Mouse (Mus musculus) MEL-GATA-1-ER (cell line): Measurements from ENCODE around the gene Cct2.
A peak's percentile ranks its signal among the peaks of the same experiment; 100 is the strongest.
"Not testable (repeated sequence)": the region's sequence is repeated elsewhere in the genome, so short reads cannot be mapped to it uniquely, and the experiment has no call there.

Experiments
- DNase-seq: peaks from one replicate; pipeline ENCODE4 v3.0.0-alpha.2; 2012; ENCODE audit warnings: low read depth; ENCODE audit errors: extremely low read depth

Gene Cct2

DNA sequence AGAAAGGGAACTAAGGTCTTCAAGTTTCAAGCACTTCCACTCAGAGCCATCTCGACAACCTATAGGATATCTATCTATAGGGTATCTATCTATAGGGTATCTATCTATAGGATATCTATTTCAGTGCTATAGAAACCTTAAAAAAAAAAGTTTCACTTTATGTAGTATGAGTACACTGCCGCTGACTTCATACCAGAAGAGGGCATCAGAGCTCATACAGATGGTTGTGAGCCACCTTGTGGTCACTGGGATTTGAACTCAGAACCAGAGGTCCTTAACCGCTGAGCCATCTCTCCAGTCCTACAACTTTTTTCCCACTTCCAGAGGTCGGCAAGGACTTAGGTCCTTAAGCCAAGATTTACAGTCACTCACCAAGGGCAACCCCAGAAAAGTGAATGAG lies 7.9 kb downstream of the Cct2 start:
- DNase-seq, result no peak

DNA sequence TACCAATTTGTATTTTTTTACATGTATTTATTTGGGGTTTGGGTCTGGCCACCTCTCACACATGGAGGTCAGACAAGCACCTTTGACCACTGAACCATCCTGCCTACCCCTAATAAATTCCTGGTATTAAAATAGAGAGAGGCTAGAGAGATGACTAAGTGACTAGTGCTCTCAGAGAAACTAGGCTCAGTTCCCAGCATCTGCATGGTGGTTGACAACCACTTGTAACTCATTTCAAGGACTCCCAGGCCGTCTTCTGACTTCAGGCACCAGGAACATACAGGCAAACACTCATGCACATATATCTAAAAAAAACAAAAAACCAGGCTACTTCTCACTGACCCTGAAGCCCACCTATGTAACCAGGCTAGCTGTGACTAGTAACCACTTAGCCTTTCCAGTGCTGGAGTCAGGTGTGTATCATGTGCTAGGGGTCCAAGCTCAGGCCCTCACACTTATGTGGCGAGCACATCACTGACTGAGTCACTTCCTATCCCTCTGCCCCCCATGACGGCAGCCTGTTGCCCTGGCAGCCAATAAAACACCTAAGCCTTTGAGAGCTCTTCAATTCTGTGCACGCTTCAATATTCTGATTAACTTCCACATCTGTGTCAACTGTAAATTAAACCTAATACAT lies 13.5 kb downstream of the Cct2 start:
- DNase-seq, result no peak

DNA sequence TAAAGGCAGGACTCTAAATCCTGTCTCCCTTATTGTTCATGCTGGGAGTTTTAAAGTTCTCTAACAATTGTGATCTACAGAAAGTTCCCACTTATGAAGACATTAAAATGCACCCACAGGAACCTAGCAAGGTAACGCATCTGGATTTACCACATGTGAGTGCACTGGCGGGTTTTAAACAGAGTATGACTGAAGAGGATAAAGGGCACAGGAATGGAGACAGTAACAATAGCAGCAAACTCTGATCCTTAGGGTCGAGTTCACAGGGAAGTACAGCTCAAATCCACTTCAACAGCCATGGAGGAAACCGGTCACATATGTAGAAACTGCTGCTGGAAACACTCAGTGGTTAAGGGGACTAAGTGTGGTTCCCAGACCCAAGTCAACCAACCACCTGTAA lies 14.4 kb downstream of the Cct2 start:
- no peak for DNase-seq

DNA sequence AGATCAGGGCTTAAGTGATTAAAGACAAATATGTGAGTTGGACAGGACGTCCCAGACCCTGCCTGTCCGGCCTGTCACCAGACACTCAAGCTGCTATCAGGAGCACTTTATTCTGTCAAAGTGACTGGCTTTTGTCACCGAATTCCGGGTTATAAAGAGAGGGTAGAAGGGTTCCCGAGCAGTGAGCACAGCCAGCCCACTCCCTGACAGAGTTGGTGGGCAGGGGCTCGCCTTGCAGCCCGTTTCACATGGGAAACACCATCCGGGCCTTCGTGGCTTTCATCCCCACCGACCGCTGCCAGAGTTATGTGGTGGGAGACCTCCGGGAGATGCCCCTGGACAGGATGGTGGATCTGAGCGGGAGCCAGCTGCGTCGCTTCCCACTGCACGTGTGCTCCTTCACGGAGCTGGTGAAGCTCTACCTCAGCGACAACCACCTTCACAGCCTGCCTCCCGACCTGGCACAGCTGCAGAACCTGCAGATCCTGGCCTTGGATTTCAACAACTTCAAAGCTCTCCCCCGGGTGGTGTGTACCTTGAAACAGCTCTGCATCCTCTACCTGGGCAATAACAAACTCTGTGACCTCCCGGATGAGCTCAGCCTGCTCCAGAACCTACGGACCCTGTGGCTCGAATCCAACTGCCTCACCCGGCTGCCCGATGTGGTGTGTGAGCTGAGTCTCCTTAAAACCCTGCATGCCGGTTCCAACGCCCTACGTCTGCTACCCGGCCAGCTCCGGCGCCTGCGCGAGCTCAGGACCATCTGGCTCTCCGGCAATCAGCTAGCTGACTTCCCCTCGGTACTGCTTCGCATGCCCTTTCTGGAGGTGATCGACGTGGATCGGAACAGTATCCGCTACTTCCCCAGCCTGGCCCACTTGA lies 18.2 kb downstream of the Cct2 start, which contains the start of gene Lrrc10:
Gene Lrrc10, plus strand, starts transcription at position 167 of the 882 bp plus-strand sequence.
- no peak for DNase-seq

DNA sequence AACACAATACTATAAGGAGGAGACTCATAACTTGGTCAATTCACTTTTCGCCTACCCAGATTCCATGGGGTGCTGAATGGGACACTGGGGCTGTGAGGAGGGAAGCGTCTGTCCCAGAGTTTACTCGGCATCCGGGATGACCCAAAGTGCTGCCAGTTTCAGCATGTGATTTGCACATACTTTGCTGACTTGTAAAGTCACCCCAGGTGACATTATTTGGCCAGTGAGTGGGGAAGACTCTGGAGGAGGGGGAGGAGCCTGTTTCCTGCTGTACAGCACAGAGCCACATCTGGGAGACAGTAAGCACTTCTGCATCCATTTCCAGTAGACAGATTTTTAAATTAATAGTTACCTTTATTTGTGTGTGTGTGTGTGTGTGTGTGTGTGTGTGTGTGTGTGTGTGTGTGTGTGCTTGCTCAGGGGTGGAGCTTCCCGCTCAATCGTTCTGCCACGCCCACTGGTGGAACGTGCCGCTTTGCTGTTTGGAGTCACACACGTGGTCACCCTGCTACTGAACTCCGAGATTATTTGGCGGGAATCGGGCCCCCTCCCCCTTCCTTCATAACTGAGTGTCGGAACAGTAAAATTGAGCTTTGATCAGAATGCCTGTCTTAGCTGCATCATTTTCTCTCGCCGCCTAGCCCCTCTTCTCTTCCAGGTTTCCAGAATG lies 20.0 kb downstream of the Cct2 start:
- DNase-seq, result not testable (repeated sequence)

DNA sequence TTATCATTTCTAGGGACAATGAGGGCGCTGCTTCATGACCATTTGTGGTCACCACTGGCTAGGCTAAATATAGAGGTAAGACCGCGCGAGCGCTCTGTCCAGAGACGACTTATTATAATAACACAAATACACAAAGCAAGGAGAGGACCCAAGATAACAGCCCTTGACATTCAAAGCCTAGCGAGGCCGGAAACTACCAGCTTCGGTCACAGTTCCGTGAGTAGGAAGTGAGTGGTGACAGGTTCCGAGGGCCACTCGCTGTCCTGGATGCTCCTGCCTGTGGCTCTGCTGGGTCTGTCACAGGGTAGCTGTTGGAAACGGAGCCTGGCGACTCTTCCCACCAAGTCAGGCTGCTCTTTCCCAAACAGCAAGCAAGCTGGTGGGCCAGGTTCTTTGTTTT lies 21.3 kb downstream of the Cct2 start:
- no peak for DNase-seq

DNA sequence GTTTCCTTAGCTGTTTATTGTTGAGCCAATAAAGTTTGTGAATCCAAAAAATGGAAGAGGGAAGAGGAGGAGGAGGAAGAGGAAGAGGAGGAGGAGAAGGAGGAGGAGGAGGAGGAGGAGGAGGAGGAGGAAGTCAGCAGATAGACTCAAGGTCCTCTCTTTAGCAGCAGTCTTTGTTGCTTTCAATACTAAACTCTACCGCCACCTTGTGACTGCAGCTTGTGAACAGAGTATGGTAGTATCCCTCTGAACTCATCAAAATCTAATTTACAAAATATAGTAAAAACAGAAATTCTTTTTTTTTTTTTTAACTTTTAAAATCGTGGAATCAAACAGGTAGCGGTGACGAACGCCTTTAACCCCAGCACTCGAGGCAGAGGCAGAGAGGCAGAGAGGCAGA lies 23.3 kb downstream of the Cct2 start:
- DNase-seq, result peak; percentile 44

DNA sequence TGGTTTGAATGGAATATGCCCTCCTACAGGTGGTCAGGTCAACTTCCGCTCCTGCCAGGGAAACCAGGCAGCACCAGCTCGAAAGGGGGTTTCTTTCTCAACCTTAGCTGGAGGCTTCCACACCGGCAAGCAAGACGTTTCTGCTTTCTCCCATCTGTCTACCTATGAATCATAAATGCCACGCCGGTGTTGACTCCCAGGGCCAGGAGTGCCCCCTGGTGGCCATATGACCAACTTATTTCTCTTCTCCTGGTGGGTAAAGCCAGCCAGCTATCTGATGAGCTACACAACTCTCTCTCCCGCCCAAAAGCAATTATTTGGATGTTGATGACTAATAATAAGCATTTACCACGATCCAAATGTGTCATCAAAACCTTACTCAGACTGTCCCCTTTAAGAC lies 29.8 kb downstream of the Cct2 start:
- peak; percentile 60 for DNase-seq

DNA sequence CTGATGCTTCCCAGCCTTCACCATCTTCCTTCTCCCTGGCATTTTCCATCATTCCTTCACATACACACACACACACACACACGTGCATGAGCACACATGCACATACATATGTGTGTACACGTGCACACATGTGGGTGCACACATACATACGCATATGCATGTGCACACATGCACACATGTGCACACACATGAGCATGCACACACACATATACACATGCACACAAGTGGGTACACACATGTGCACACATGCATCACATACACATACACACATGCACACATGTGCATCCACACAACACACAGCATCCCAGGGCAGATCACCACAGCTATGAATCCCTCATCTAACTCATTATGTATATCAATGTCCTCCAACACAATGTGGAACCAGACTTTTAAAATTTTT lies 32.5 kb downstream of the Cct2 start:
- DNase-seq, result no peak

DNA sequence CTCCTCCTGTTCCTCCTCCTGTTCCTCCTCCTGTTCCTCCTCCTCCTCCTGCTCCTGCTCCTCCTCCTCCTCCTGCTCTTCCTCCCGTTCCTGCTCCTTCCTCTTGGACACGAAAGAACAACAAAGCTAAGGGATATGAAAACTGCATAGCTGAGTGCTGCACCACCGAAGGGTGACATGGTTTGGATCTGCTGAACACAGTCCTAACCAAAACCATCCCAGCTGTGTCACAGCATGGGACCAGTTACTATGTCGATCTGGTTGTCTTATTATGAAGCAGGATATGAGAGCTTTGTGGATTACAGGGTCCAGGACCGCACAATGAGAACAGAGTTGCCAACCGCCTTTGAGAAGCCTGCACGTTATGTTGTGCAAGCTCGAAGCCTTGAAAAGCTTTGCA lies 37.4 kb downstream of the Cct2 start:
- DNase-seq, result peak; percentile 23

DNA sequence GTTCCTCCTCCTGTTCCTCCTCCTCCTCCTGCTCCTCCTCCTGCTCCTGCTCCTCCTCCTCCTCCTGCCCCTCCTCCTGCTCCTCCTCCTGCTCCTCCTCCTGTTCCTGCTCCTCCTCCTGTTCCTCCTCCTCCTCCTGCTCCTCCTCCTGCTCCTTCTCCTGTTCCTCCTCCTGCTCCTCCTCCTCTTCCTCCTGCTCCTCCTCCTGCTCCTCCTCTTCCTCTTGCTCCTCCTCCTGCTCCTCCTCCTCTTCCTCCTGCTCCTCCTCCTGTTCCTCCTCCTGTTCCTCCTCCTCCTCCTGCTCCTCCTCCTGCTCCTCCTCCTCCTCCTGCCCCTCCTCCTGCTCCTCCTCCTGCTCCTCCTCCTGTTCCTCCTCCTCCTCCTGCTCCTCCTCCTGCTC lies 37.8 kb downstream of the Cct2 start:
- DNase-seq, result peak; percentile 56

DNA sequence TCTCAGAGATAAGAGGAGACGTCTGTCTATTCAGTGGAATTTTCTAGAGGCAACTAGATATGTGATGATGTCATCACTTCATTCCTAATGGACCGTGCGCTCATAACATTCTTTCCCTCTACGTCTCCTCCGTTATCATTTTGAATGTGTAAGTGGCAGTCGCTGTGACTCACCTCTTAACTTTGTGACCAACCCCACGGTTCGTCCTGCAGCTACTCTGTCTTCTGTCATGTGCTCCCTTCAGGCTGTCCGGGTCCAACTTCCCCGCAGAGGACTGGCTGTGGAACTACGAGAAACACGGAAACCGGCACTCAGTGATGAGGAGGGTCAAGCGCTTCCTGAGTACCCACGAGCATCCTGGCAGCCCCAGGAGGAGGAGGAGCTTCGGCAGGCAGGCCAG lies 39.9 kb downstream of the Cct2 start:
- DNase-seq, result no peak

DNA sequence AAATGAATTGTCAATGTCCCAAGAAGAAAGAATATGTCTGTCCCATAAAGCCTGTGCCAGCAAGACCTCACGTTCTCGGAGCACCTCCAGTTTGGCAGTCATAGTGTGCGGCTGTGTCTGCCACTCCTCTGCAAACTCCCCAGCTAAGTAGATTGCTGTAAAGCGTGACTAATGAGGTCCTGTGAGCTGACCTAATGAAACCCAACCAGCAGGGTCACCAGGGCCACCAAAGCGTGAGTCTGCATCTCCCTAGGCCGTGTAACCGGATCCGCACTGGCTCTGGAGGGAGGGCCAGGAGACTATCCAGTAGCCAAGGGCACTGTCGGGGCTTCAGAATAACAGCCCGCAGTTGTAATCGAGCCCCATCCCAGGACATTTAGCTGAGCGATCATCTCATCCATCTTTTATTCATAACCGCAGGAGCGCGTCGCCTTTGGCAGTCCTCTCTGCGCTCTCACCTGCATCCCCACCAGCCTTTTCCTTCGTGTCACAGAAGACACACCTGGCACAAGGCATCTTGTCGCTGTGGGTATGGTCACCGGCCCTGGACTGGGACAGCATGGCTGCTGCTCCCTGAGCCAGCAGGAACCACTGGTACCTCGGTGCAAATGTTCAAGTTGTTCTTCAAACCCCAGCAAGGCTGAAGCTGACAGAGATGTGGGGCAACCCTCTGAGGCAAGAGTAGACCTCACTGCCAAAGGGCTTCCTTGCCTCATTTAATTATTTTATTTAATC lies 42.4 kb downstream of the Cct2 start:
- no peak for DNase-seq

DNA sequence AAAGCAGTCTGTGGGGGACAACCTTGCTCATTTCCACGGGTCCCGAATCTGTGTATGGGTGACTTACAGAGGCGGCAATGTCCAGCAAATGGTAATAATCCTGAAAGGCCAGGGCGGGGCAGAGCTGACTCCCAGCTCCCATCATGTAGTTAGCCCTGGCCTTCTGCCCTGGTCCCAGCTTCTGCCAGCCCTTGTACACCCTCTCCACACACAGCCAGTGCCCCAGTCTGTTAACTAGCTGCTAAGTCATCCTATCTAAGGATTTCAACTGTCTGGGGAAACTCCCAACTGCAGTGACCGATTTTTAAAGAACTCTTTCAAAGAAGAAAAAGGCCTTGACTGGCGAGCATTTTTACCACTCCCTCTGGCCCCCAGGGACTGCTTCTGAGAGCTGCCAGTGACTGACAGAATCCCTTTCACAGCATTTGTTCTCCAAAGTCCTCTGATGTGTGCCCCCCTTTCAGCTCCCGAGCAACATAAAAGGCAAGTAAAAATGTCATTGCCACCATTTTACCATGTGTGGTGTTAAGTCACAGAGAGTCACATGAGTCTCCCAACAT lies 45.3 kb downstream of the Cct2 start:
- no peak for DNase-seq

DNA sequence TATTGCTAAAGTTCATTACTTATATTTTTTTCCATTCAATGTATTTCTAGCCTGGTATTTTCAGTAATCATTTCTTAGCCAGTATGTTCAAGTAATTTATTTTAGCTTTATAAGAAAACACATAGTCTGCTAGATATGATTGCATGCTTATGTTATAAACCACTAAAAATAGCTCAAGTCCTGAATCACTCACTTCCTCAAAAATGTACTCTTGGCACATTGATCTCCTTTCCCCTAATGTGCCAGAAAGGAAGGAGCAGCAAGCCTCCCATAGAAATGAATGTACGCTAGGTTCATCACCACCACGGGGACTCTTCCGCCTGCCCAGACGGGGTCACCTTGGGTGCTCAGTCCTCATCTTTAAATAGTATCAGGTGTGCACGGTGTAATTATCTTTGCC lies 49.0 kb downstream of the Cct2 start:
- no peak for DNase-seq

DNA sequence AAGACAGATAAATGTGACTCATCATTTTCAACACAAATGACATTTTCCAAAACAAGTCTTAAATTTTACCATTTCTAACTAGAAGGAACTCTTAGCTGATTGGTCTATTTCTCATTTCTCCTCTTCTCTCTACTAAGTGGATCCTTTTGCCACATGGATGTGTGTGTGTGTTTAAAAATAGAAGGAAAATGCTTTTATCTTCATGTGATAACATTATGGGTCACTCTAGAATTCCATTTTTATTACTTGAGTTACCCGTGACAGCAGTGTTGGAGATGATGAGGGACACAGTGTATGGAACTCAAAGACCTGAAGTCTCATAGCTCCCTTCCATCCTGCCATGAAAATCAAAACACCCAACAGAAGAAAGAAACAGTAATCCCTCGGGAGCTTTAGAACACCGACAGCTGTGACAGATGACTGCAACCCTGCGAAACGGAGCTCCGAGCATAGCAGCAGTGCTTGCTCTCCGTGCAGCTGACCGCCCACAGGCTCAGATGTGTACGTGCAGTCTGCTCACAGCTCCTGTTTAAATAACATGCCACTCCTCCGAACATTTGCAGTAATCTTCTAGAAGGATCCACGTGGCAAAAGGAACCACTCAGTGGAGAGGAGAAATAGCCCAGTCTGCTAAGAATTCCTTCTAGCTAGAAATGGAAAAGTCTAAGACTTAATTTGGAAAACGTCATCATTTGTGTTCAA lies 49.8 kb downstream of the Cct2 start:
- DNase-seq, result no peak

DNA sequence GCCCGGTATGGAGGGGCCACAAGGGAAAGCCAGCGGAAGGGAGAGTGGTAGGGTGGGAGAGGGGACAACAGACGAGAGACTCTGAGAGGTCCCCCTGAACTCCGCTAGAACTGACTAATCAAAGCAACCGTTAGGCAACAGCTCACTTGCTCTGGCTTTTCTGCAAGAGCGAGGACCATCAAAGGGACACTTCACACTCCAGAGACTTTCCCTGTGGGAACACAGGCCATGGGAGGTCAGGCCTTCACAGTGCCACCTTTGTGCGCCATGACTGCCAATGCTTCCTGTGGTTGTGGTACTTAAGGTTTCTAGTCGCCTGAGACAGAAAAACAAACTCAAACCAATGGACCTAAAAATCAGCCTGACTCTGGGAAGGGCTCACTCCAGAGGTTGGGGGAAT lies 52.6 kb downstream of the Cct2 start:
- no peak for DNase-seq

DNA sequence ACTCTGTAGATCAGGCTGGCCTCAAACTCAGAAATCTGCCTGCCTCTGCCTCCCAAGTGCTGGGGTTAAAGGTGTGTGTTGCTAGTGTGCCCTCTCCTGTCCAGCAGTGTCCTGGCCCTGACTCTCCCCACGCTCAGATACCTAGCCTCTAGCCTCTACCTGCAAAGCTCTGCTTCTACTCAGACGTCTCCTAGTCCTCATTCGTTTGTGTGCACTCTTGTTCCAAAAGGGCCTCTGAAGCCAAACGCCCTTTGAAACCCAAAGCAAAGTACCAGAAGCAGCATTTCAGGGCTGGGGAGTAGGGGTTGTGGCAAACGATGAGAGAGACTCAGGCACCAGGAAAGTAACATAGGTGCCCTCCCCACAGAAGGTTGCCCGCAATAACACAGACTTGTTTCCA lies 53.9 kb downstream of the Cct2 start:
- no peak for DNase-seq

DNA sequence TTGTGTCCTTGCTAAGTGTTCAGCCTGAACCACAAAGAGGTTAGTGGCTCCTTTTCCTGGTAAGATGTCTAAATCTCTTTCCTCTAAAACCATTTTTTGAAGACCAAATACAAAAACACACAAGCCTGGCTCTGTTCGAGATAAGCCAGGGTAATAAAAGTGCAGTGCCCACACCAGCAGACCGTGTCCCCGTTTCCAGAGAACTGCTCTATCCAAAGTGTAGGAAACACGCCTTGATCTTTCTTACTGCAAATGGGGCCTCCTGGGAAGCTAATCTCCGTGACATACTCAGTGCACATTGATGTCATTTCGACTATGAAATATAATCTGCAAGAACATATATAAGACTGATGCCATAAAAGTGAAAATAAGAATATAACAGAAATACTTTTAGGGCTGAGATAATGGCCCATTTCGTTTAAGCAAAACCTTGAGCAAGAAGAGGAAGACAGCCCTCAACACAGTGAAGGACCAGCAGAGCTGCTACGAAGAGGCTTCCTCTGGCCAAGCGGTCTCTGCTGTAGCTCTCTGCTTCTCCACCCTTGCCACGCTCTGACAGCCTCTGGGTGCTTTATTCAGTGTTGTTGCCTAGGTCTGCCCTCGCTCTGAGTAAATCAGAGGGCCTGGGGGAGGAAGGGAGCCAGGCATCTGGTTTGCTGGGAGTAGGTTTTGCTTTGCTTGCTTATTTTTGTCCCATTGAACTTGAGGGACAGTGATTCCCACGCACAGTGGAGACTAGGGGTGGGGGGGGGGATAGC lies 57.7 kb downstream of the Cct2 start:
- no peak for DNase-seq

DNA sequence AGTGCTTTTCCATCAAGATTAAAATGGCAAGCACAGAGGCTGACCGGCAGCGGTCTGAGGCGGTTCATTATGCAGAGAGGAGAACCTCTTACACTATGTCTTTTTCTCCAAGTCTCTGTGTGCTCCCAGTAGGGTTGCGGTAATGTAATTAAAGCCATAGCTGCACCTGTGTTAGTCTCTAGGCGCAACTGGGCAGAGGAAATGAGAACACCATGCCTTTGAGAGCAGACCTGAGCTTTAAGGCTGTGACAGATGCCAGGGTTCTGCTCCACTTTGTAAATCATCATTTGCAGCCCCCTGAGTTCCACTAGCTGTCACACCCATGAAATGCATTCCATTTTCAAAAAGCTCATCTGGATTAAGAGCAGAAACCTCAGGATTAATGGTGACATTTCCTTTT lies 58.9 kb downstream of the Cct2 start:
- DNase-seq, result no peak
